Mouse (Mus musculus) ES-E14 (cell line): ENCODE results near the gene Mettl14.

ENCODE experiments used
- CHD2 ChIP-seq: IDR thresholded peaks from 2 replicates; pipeline ENCODE4 v1.6.1; 2014; ENCODE audit warnings: mild to moderate bottlenecking, low read depth, low read length, inconsistent platforms
- HCFC1 ChIP-seq: IDR thresholded peaks from 2 replicates; pipeline ENCODE4 v1.6.1; 2012; ENCODE audit warnings: low read length, inconsistent platforms, borderline replicate concordance; ENCODE audit not compliant: insufficient read depth
- MAFK ChIP-seq: IDR thresholded peaks from 2 replicates; pipeline ENCODE4 v1.6.1; 2014; ENCODE audit warnings: mild to moderate bottlenecking, low read depth, low read length, inconsistent platforms; ENCODE audit not compliant: insufficient read depth
- ZC3H11A ChIP-seq: IDR thresholded peaks from 2 replicates; pipeline ENCODE4 v1.6.1; 2012; ENCODE audit warnings: low read depth, mild to moderate bottlenecking, inconsistent platforms, low read length, borderline replicate concordance
- ZNF384 ChIP-seq: IDR thresholded peaks from 2 replicates; pipeline ENCODE4 v1.6.1; 2012; ENCODE audit warnings: low read depth, low read length, inconsistent platforms

GRCm38 (mm10) chr3:123369161-123369560 is 16.7 kb downstream of the Mettl14 start:
- no peak for TF ChIP-seq MAFK
- no peak for TF ChIP-seq HCFC1
- TF ChIP-seq ZNF384: no peak
- no peak for TF ChIP-seq CHD2
- TF ChIP-seq ZC3H11A: no peak
